Mouse (Mus musculus): ENCODE measurements around the gene Pcnx3. TPM values are rescaled to one million over a fixed set of nuclear protein-coding genes. Genes with fewer than 3 reads are reported as not detected.

Gene Pcnx3
- polyA plus RNA-seq, 1 experiment from 2014 or later = 17.3 TPM

DNA sequence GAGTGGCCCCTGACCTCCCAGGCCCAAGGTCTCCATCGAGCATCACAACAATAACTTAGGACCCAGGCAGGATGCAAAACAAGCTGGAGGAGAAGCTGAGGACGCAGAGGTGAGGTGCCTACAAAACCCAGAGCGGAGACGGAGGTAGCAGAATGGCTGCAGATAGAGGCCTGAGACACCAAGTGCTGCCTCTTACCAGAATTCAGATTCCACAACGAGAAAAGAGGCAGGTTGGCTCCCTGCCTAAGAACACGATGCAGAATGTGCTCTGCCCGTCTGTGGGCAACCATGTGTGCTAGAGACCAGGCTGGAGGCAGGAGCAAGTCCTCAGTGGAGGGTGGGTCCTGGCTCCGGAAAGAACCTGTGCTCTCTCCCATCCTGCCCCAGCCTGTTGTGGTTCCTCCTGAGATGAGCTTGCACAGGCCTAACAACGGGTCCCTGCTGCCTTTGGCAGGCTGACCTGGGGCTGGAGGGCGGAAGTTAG, 4.2 kb upstream of the Pcnx3 start:
- 62% methylated on average over 10 of the region's 10 CpGs for WGBS

DNA sequence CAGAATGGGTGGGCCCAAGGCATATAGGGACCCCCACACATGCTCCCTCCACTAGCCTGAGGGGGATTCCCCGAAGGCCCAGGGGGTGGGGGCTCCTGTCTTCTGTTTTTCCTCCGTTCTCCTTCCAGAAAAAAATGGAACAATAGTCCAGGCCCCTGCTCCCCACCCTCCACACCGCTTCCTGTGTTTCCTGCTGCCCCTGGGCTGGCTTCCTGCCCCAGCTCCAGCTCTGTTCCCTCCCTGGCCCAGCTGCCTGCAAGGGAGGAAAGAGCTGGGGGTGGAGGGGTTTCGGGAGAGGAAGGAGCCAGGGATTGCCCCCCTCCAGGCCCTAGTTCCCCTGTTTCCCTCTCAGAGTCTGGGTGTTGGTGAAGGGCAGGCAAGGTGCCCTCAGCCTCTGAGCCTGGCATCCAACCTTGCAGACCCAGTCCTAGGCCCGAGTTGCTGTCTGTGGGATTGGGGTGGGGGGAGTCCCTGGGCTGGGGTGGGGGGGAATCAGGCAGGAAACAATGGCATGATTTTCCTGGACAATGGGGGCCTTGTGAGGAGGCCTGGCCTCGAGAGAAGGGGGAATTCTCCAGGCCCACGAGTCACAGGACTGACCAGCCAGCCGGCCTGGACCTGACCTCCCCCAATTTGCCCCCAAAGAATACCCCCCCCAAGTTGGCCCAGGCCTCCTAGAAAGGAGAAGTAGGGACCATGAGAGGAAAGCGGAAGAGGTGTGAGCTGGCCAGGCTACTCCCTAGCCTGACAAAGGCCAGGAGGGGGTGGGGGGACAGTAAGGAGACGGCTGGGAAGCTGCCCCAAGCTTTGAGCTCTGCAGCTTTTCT, 3.6 kb upstream of the Pcnx3 start:
- no peaks in the 10 kb centered on the region for H3K27me3 ChIP-seq (ENCODE audit: control insufficient read depth, insufficient read depth, low read length)
- peak overlapping the region; percentile 85 to 87 for H3K27ac ChIP-seq (replicated peaks in 1 of 2; ENCODE audit: control insufficient read depth in 1 of 2, insufficient read depth in 1 of 2, low read depth in 2 of 2, low read length in 2 of 2)
- peak overlapping the region; percentile 100 for H3K4me2 ChIP-seq (ENCODE audit: low read length)
- peaks cover 61% of the 10 kb centered on the region for H3K36me3 ChIP-seq (ENCODE audit: control insufficient read depth, insufficient read depth, low read length)
- no peaks in the 10 kb centered on the region for H3K9me3 ChIP-seq (ENCODE audit: control insufficient read depth, low read length)
- ATAC-seq (ENCODE audit: insufficient number of reproducible peaks, insufficient read depth, low FRiP score, low read depth) = peak; percentile 18; the same call in 1 of the 2 replicates
- WGBS = 60% methylated on average over 10 of the region's 10 CpGs
- peaks cover 16 to 50% of the 10 kb centered on the region in 2 experiments for H3K4me1 ChIP-seq (ENCODE audit: control insufficient read depth in 2 of 2, insufficient read depth in 2 of 2, low read length in 2 of 2)
- H3K9ac ChIP-seq (ENCODE audit: low read length) = peak overlapping the region; percentile 85
- H3K4me3 ChIP-seq (ENCODE audit: control insufficient read depth in 1 of 2, insufficient read depth in 1 of 2, low read depth in 1 of 2, low read length in 2 of 2) = peak overlapping the region; percentile 52 to 95

More for the DNA sequence above, 4.2 kb upstream of the Pcnx3 start:
- H3K27ac ChIP-seq (replicated peaks in 1 of 2; ENCODE audit: control insufficient read depth in 1 of 2, insufficient read depth in 1 of 2, low read depth in 2 of 2, low read length in 2 of 2) = peak overlapping the region; percentile 71 to 87
- H3K9me3 ChIP-seq (ENCODE audit: control insufficient read depth, low read length) = no peaks in the 10 kb centered on the region
- peaks cover 66% of the 10 kb centered on the region for H3K36me3 ChIP-seq (ENCODE audit: control insufficient read depth, insufficient read depth, low read length)
- peak overlapping the region; percentile 85 for H3K9ac ChIP-seq (ENCODE audit: low read length)
- H3K4me2 ChIP-seq (ENCODE audit: low read length) = peak overlapping the region; percentile 100
- no peak for ATAC-seq (ENCODE audit: insufficient number of reproducible peaks, insufficient read depth, low FRiP score, low read depth)
- H3K4me1 ChIP-seq (ENCODE audit: control insufficient read depth in 2 of 2, insufficient read depth in 2 of 2, low read length in 2 of 2) = peaks cover 12 to 43% of the 10 kb centered on the region in 2 experiments; a peak in 3 of 4 replicates
- peak overlapping the region; percentile 13 to 52 for H3K4me3 ChIP-seq (ENCODE audit: control insufficient read depth in 1 of 2, insufficient read depth in 1 of 2, low read depth in 1 of 2, low read length in 2 of 2)
- H3K27me3 ChIP-seq (ENCODE audit: control insufficient read depth, insufficient read depth, low read length) = no peaks in the 10 kb centered on the region

DNA sequence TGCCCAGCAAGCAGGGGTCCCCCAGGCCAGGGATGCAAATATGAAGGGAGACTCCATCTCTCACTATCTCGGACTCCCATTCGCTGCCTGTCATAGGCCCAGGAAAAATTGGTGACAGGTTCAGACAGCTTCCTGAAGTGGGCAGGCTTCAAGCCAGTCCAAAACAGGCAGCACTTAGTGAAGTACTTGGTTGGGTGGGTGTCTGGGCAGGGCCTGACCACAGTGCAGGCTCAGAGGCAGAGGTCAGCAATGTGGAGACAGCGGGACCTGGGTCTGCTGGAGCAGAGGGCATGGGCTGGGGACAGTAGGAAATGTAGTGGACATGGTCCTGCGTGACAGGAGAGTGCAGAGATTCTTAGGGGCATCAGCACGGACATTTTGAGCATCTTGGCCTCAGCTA, 2.9 kb upstream of the Pcnx3 start:
- H3K9me3 ChIP-seq (ENCODE audit: control insufficient read depth, low read length) = no peaks in the 10 kb centered on the region
- 54% methylated on average over 5 of the region's 5 CpGs for WGBS
- H3K4me1 ChIP-seq (ENCODE audit: control insufficient read depth in 2 of 2, insufficient read depth in 2 of 2, low read length in 2 of 2) = peaks cover 16 to 53% of the 10 kb centered on the region in 2 experiments
- peak overlapping the region; percentile 52 to 95 for H3K4me3 ChIP-seq (ENCODE audit: control insufficient read depth in 1 of 2, insufficient read depth in 1 of 2, low read depth in 1 of 2, low read length in 2 of 2)
- no peaks in the 10 kb centered on the region for H3K27me3 ChIP-seq (ENCODE audit: control insufficient read depth, insufficient read depth, low read length)
- H3K27ac ChIP-seq (replicated peaks in 1 of 2; ENCODE audit: control insufficient read depth in 1 of 2, insufficient read depth in 1 of 2, low read depth in 2 of 2, low read length in 2 of 2) = peak overlapping the region; percentile 85 to 87
- peak overlapping the region; percentile 85 for H3K9ac ChIP-seq (ENCODE audit: low read length)
- peak overlapping the region; percentile 100 for H3K4me2 ChIP-seq (ENCODE audit: low read length)
- ATAC-seq (ENCODE audit: insufficient number of reproducible peaks, insufficient read depth, low FRiP score, low read depth) = no peak
- H3K36me3 ChIP-seq (ENCODE audit: control insufficient read depth, insufficient read depth, low read length) = peaks cover 59% of the 10 kb centered on the region

DNA sequence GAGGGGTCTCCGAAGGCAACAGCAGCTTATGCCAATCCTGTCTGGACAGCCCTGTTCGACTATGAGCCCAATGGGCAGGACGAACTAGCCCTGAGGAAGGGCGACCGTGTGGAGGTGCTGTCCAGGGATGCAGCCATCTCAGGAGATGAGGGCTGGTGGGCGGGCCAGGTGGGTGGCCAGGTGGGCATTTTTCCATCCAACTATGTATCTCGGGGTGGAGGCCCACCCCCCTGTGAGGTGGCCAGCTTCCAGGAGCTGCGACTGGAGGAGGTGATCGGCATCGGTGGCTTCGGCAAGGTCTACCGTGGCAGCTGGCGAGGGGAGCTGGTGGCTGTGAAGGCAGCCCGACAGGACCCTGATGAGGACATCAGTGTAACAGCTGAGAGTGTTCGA, 1.6 kb upstream of the Pcnx3 start:
- H3K4me1 ChIP-seq (ENCODE audit: control insufficient read depth in 2 of 2, insufficient read depth in 2 of 2, low read length in 2 of 2) = peaks cover 16 to 48% of the 10 kb centered on the region in 2 experiments
- WGBS = 51% methylated on average over 15 of the region's 15 CpGs

DNA sequence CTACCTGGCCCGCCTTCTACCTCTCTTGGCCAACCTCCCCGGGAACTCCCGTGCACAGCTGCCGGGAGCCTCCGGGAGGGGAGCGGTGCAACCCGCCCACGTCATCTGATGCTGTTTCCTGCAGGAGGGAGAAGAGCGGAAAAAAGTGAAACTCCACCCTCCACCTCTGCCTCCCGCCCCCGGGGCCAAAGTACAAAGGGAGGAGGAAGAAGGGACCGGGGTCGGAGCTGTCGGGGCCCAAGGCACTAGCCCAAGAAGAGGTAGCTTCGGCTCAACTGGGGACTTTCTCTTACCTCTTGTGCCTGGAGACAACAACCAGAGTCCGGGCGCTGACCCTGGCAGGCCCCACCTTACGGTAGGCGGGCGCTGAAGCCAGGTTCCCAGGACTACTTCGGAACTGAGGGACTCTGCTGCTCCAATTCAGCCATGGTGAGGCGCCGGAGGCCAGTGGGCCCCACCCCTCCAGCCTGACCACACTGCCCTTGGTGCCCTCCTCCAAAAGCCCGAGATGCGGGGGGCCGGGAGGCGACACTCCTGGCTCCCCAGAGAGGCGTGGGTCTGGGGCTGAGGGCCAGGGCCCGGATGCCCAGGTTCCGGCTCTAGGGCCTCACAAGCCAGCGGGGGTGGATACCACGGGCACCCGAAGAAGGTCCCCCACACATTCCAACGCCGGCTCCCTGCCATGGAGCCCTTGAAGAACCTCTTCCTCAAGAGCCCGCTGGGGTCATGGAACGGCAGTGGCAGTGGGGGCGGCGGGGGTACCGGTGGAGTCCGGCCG, 1.0 kb upstream of the Pcnx3 start:
- peaks cover 59% of the 10 kb centered on the region for H3K36me3 ChIP-seq (ENCODE audit: control insufficient read depth, insufficient read depth, low read length)
- no peaks in the 10 kb centered on the region for H3K27me3 ChIP-seq (ENCODE audit: control insufficient read depth, insufficient read depth, low read length)
- H3K27ac ChIP-seq (replicated peaks in 1 of 2; ENCODE audit: control insufficient read depth in 1 of 2, insufficient read depth in 1 of 2, low read depth in 2 of 2, low read length in 2 of 2) = peak overlapping the region; percentile 87 to 95
- ATAC-seq (ENCODE audit: insufficient number of reproducible peaks, insufficient read depth, low FRiP score, low read depth) = peak; percentile 54
- peaks cover 16 to 48% of the 10 kb centered on the region in 2 experiments for H3K4me1 ChIP-seq (ENCODE audit: control insufficient read depth in 2 of 2, insufficient read depth in 2 of 2, low read length in 2 of 2)
- WGBS = 6% methylated on average over 42 of the region's 42 CpGs
- H3K9ac ChIP-seq (ENCODE audit: low read length) = peak overlapping the region; percentile 85
- H3K9me3 ChIP-seq (ENCODE audit: control insufficient read depth, low read length) = no peaks in the 10 kb centered on the region
- peak overlapping the region; percentile 100 for H3K4me2 ChIP-seq (ENCODE audit: low read length)
- H3K4me3 ChIP-seq (ENCODE audit: control insufficient read depth in 1 of 2, insufficient read depth in 1 of 2, low read depth in 1 of 2, low read length in 2 of 2) = peak overlapping the region; percentile 52 to 95

More for the DNA sequence above, 1.6 kb upstream of the Pcnx3 start:
- H3K9me3 ChIP-seq (ENCODE audit: control insufficient read depth, low read length) = no peaks in the 10 kb centered on the region
- peak overlapping the region; percentile 52 to 95 for H3K4me3 ChIP-seq (ENCODE audit: control insufficient read depth in 1 of 2, insufficient read depth in 1 of 2, low read depth in 1 of 2, low read length in 2 of 2)
- peak overlapping the region; percentile 100 for H3K4me2 ChIP-seq (ENCODE audit: low read length)
- H3K27ac ChIP-seq (replicated peaks in 1 of 2; ENCODE audit: control insufficient read depth in 1 of 2, insufficient read depth in 1 of 2, low read depth in 2 of 2, low read length in 2 of 2) = peak overlapping the region; percentile 87 to 95; a peak in 3 of 4 replicates
- H3K27me3 ChIP-seq (ENCODE audit: control insufficient read depth, insufficient read depth, low read length) = no peaks in the 10 kb centered on the region
- peaks cover 59% of the 10 kb centered on the region for H3K36me3 ChIP-seq (ENCODE audit: control insufficient read depth, insufficient read depth, low read length)
- no peak for ATAC-seq (ENCODE audit: insufficient number of reproducible peaks, insufficient read depth, low FRiP score, low read depth)
- peak overlapping the region; percentile 85 for H3K9ac ChIP-seq (ENCODE audit: low read length)

DNA sequence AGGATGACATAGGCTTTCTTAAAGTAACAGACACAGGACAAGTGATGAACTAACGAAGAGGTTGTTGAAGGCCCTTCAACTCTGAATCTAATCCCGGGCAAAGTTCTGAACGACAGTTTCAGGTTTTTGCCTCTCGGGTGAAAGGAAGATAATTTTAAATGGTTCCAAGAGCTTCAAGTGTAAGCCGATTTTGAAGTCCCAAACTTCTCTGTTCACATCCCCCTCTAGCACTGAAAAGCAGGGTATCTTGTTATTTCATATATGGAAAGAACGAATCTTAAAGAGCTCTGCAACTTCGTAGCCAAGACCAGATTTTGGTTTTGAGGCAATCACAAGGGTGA, 350 bp upstream of the Pcnx3 start:
- peaks cover 16 to 48% of the 10 kb centered on the region in 2 experiments for H3K4me1 ChIP-seq (ENCODE audit: control insufficient read depth in 2 of 2, insufficient read depth in 2 of 2, low read length in 2 of 2)
- ATAC-seq (ENCODE audit: insufficient number of reproducible peaks, insufficient read depth, low FRiP score, low read depth) = no peak

DNA sequence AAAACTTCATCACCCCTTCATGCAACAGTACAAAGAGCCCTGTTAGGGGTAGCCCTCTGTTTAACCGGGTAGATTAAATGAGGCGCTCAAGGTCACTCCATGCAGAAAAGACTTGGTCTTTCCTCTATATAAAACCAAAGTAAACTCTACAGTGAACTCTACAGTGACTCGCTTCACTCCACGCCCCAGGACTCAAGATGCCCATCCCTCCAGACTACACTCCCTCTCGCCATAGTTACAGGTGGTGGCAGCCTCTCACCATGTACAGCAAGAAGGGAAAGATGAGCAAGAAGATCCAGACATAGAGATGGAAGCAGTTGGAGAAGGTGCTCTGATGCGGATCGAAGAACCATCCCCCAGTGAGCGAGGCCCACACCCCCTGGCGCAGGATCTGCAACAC, 970 bp downstream of the Pcnx3 start:
- H3K27me3 ChIP-seq (ENCODE audit: control insufficient read depth, insufficient read depth, low read length) = no peaks in the 10 kb centered on the region
- peak overlapping the region in 1 of 2 experiments; percentile 87; a peak in 2 of 4 replicates for H3K27ac ChIP-seq (replicated peaks in 1 of 2; ENCODE audit: control insufficient read depth in 1 of 2, insufficient read depth in 1 of 2, low read depth in 2 of 2, low read length in 2 of 2)

More for the DNA sequence above, 350 bp upstream of the Pcnx3 start:
- H3K36me3 ChIP-seq (ENCODE audit: control insufficient read depth, insufficient read depth, low read length) = peaks cover 59% of the 10 kb centered on the region
- WGBS = 1% methylated on average over 7 of the region's 7 CpGs
- H3K27ac ChIP-seq (replicated peaks in 1 of 2; ENCODE audit: control insufficient read depth in 1 of 2, insufficient read depth in 1 of 2, low read depth in 2 of 2, low read length in 2 of 2) = peak overlapping the region; percentile 87 to 95
- no peaks in the 10 kb centered on the region for H3K9me3 ChIP-seq (ENCODE audit: control insufficient read depth, low read length)
- no peaks in the 10 kb centered on the region for H3K27me3 ChIP-seq (ENCODE audit: control insufficient read depth, insufficient read depth, low read length)
- H3K4me3 ChIP-seq (ENCODE audit: control insufficient read depth in 1 of 2, insufficient read depth in 1 of 2, low read depth in 1 of 2, low read length in 2 of 2) = peak overlapping the region; percentile 52 to 95
- peak overlapping the region; percentile 100 for H3K4me2 ChIP-seq (ENCODE audit: low read length)
- peak overlapping the region; percentile 85 for H3K9ac ChIP-seq (ENCODE audit: low read length)

More for the DNA sequence above, 970 bp downstream of the Pcnx3 start:
- Histone ChIP-seq H3K9ac (ENCODE audit: low read length) (peak overlapping the region; percentile 85), H3K4me2 (ENCODE audit: low read length) (peak overlapping the region; percentile 100), H3K4me1 (ENCODE audit: control insufficient read depth in 2 of 2, insufficient read depth in 2 of 2, low read length in 2 of 2) (peaks cover 16 to 38% of the 10 kb centered on the region in 2 experiments), H3K36me3 (ENCODE audit: control insufficient read depth, insufficient read depth, low read length) (peaks cover 59% of the 10 kb centered on the region), H3K9me3 (ENCODE audit: control insufficient read depth, low read length) (no peaks in the 10 kb centered on the region), H3K4me3 (ENCODE audit: control insufficient read depth in 1 of 2, insufficient read depth in 1 of 2, low read depth in 1 of 2, low read length in 2 of 2) (peak overlapping the region; percentile 52 to 95)
- 22% methylated on average over 9 of the region's 9 CpGs for WGBS
- ATAC-seq (ENCODE audit: insufficient number of reproducible peaks, insufficient read depth, low FRiP score, low read depth) = no peak
